Mouse (Mus musculus): Measurements from ENCODE around the gene Adra1b.

GRCm38 (mm10) chr11:43767749-43768148, 133.3 kb downstream of the Adra1b start:
- TF ChIP-seq POLR2A (IDR thresholded peaks at IDR 0.05; ENCODE audit: low read depth, low read length) (no peak), CTCF (IDR thresholded peaks at IDR 0.05; ENCODE audit: extremely low read depth, insufficient read depth, insufficient read length, insufficient replicate concordance) (no peak)
